Mouse (Mus musculus) left cerebral cortex, adult 18-20 months (tissue): Measurements from ENCODE around the gene Sec11a. TPM values are rescaled to one million over a fixed set of nuclear protein-coding genes. Genes with fewer than 3 reads are reported as not detected.
"Not testable (repeated sequence)": the region's sequence is repeated elsewhere in the genome, so short reads cannot be mapped to it uniquely, and the experiment has no call there.

Experiments used
- DNase-seq, 2 experiments: peaks; one replicate each; pipeline ENCODE4 v3.0.0; 2021 to 2022; ENCODE audit warnings: low spot score in 2 of 2, mixed read lengths in 1 of 2
- total RNA-seq, 2 experiments: library from RNA; stranded (reverse); gene quantifications; 2 replicates each; pipeline ENCODE4 v1.2.3; 2021

Gene Sec11a
- total RNA-seq, 2 experiments from 2014 or later: 46.4 to 51.0 TPM

- DNase-seq: no peak
Measured at GRCm38 (mm10) chr7:80962799-80963198, 15.2 kb upstream of the Sec11a start.

- no peak for DNase-seq
Measured at GRCm38 (mm10) chr7:80959003-80959402, 11.4 kb upstream of the Sec11a start.

GRCm38 (mm10) chr7:80956891-80957290, 9.3 kb upstream of the Sec11a start:
- no peak for DNase-seq

GRCm38 (mm10) chr7:80954251-80954650, 6.7 kb upstream of the Sec11a start:
- no peak for DNase-seq

GRCm38 (mm10) chr7:80952140-80952539, 4.6 kb upstream of the Sec11a start:
- DNase-seq: no peak

- no peak for DNase-seq
Measured at GRCm38 (mm10) chr7:80951461-80951860, 3.9 kb upstream of the Sec11a start.

GRCm38 (mm10) chr7:80939808-80940207, 7.8 kb downstream of the Sec11a start:
- DNase-seq: no peak

- not testable (repeated sequence) for DNase-seq
Measured at GRCm38 (mm10) chr7:80937304-80937666, 10.3 kb downstream of the Sec11a start.

- DNase-seq: not testable (repeated sequence)
Measured at GRCm38 (mm10) chr7:80936617-80937303, 10.8 kb downstream of the Sec11a start.

- DNase-seq: no peak
Measured at GRCm38 (mm10) chr7:80935834-80936233, 11.7 kb downstream of the Sec11a start.

GRCm38 (mm10) chr7:80932777-80933176, 14.8 kb downstream of the Sec11a start:
- no peak for DNase-seq

- peak; percentile 5 to 24 for DNase-seq
Measured at GRCm38 (mm10) chr7:80931618-80932207, 15.9 kb downstream of the Sec11a start.

GRCm38 (mm10) chr7:80923165-80923564, 24.4 kb downstream of the Sec11a start:
- no peak for DNase-seq

- DNase-seq: no peak
Measured at GRCm38 (mm10) chr7:80919647-80920008, 28.0 kb downstream of the Sec11a start.

GRCm38 (mm10) chr7:80918982-80919646, 28.5 kb downstream of the Sec11a start:
- DNase-seq: no peak

GRCm38 (mm10) chr7:80917916-80918465, 29.6 kb downstream of the Sec11a start:
- DNase-seq: no peak

- DNase-seq: no peak
Measured at GRCm38 (mm10) chr7:80912496-80912895, 35.1 kb downstream of the Sec11a start.

GRCm38 (mm10) chr7:80911053-80911452, 36.5 kb downstream of the Sec11a start:
- no peak for DNase-seq

- DNase-seq: peak; percentile 61 to 65
Measured at GRCm38 (mm10) chr7:80904921-80905515, 42.6 kb downstream of the Sec11a start, which contains the start of gene Nmb. TSS of gene Nmb (minus strand) at chr7:80905076.

GRCm38 (mm10) chr7:80903625-80904422, 43.8 kb downstream of the Sec11a start:
- no peak for DNase-seq
